Mouse (Mus musculus) adrenal gland, postnatal 36 days (tissue): ENCODE measurements at regions not wholly inside any gene's neighbourhood (a gene's known extent, or its start where the extent isn't known, plus 50 kb on each side); places are given as distances from the start of the nearest gene placed in this dataset.

Experiments used
- DNase-seq, 2 experiments: peaks; one replicate each; pipeline ENCODE4 v3.0.0; 2021; ENCODE audit warnings: mixed read lengths in 1 of 2

GRCm38 (mm10) chr12:7662027-7662426 is 315.4 kb upstream of the Apob start:
- DNase-seq = no peak

GRCm38 (mm10) chr12:7670114-7670513 is 307.3 kb upstream of the Apob start:
- no peak for DNase-seq

GRCm38 (mm10) chr12:7670561-7670960 is 306.9 kb upstream of the Apob start:
- DNase-seq = no peak

GRCm38 (mm10) chr12:7691996-7692395 is 285.5 kb upstream of the Apob start:
- peak in 1 of 2 experiments; percentile 4 for DNase-seq

- no peak for DNase-seq
These were observed 279.0 kb upstream of the Apob start for GRCm38 (mm10) chr12:7698324-7698944.

- DNase-seq = no peak
These were observed 268.3 kb upstream of the Apob start for GRCm38 (mm10) chr12:7709102-7709501.

- DNase-seq = no peak
These were observed 267.6 kb upstream of the Apob start for GRCm38 (mm10) chr12:7709872-7710271.

GRCm38 (mm10) chr12:7715091-7715490 is 262.4 kb upstream of the Apob start:
- no peak for DNase-seq

GRCm38 (mm10) chr12:7718556-7718955 is 258.9 kb upstream of the Apob start:
- no peak for DNase-seq

- no peak for DNase-seq
These were observed 258.4 kb upstream of the Apob start for GRCm38 (mm10) chr12:7719080-7719479.

- no peak for DNase-seq
These were observed 252.5 kb upstream of the Apob start for GRCm38 (mm10) chr12:7724992-7725391.

GRCm38 (mm10) chr12:7738020-7738419 is 239.4 kb upstream of the Apob start:
- DNase-seq = no peak

GRCm38 (mm10) chr12:7738629-7739351 is 238.7 kb upstream of the Apob start:
- no peak for DNase-seq

- DNase-seq = no peak
These were observed 238.0 kb upstream of the Apob start for GRCm38 (mm10) chr12:7739352-7739994.

- no peak for DNase-seq
These were observed 230.7 kb upstream of the Apob start for GRCm38 (mm10) chr12:7746708-7747107.

GRCm38 (mm10) chr12:7749319-7750238 is 227.9 kb upstream of the Apob start:
- peak in 1 of 2 experiments; percentile 4 for DNase-seq

- DNase-seq = no peak
These were observed 222.6 kb upstream of the Apob start for GRCm38 (mm10) chr12:7754861-7755260.

- DNase-seq = no peak
These were observed 212.4 kb upstream of the Apob start for GRCm38 (mm10) chr12:7764795-7765697.

- no peak for DNase-seq
These were observed 203.3 kb upstream of the Apob start for GRCm38 (mm10) chr12:7774127-7774526.

GRCm38 (mm10) chr12:7776335-7776734 is 201.1 kb upstream of the Apob start:
- no peak for DNase-seq
